Mouse (Mus musculus): ENCODE measurements around the gene Defb42. TPM values are rescaled to one million over a fixed set of nuclear protein-coding genes. Genes with fewer than 3 reads are reported as not detected.

Defb42 gene
- total RNA-seq (2021) = not detected
- long read RNA-seq = 0 reads

GRCm38 (mm10) chr14:63046691-63047090 lies at the start of gene Defb42:
Gene Defb42 (plus strand): TSS chr14:63046991.
- DNase-seq (ENCODE audit: low spot score in 2 of 2) = no peak

- DNase-seq (ENCODE audit: low spot score in 2 of 2) = no peak
Measured at GRCm38 (mm10) chr14:62997777-62998176, 49.0 kb upstream of the Defb42 start, which contains the start of gene Defb47. Gene Defb47 (plus strand): TSS chr14:62998077.

- DNase-seq (ENCODE audit: low spot score in 2 of 2) = no peak
Measured at GRCm38 (mm10) chr14:62998977-62999376, 47.8 kb upstream of the Defb42 start.

GRCm38 (mm10) chr14:63002588-63002987 lies 44.2 kb upstream of the Defb42 start:
- DNase-seq (ENCODE audit: low spot score in 2 of 2) = no peak

- DNase-seq (ENCODE audit: low spot score in 2 of 2) = no peak
Measured at GRCm38 (mm10) chr14:63011471-63011870, 35.3 kb upstream of the Defb42 start, which contains the start of gene Defb43. Gene Defb43 (plus strand): TSS chr14:63011771.

GRCm38 (mm10) chr14:63013082-63013481 lies 33.7 kb upstream of the Defb42 start:
- no peak for DNase-seq (ENCODE audit: low spot score in 2 of 2)

GRCm38 (mm10) chr14:63014667-63015066 lies 32.1 kb upstream of the Defb42 start:
- no peak for DNase-seq (ENCODE audit: low spot score in 2 of 2)

GRCm38 (mm10) chr14:63020524-63021156 lies 26.2 kb upstream of the Defb42 start:
- DNase-seq (ENCODE audit: low spot score in 2 of 2) = no peak

- no peak for DNase-seq (ENCODE audit: low spot score in 2 of 2)
Measured at GRCm38 (mm10) chr14:63049910-63050370, 3.1 kb downstream of the Defb42 start, which contains the start of gene Defb30. Gene Defb30 (minus strand): TSS chr14:63049960.

- DNase-seq (ENCODE audit: low spot score in 2 of 2) = peak; percentile 68 to 69
Measured at GRCm38 (mm10) chr14:63050769-63051168, 4.0 kb downstream of the Defb42 start.

- peak; percentile 26 to 30 for DNase-seq (ENCODE audit: low spot score in 2 of 2)
Measured at GRCm38 (mm10) chr14:63054729-63055128, 7.9 kb downstream of the Defb42 start.

GRCm38 (mm10) chr14:63060361-63060760 lies 13.6 kb downstream of the Defb42 start:
- DNase-seq (ENCODE audit: low spot score in 2 of 2) = no peak

GRCm38 (mm10) chr14:63062184-63062583 lies 15.4 kb downstream of the Defb42 start:
- no peak for DNase-seq (ENCODE audit: low spot score in 2 of 2)

GRCm38 (mm10) chr14:63065391-63065790 lies 18.6 kb downstream of the Defb42 start:
- no peak for DNase-seq (ENCODE audit: low spot score in 2 of 2)

GRCm38 (mm10) chr14:63066630-63067310 lies 20.0 kb downstream of the Defb42 start:
- DNase-seq (ENCODE audit: low spot score in 2 of 2) = peak; percentile 81 to 85

- DNase-seq (ENCODE audit: low spot score in 2 of 2) = no peak
Measured at GRCm38 (mm10) chr14:63067708-63068107, 20.9 kb downstream of the Defb42 start.

Other genes starting within 250 kb of the Defb42 start
- 10 to 100 TPM; 14.2 to 14.5 TPM for gene Wdfy2, start 209.3 kb upstream of the Defb42 start, total RNA-seq (2021)
- not detected for gene Defb48, start 62.5 kb upstream of the Defb42 start, total RNA-seq (2021)
- gene Defb47, start 48.9 kb upstream of the Defb42 start, total RNA-seq (2021) = not detected
- gene Defb43, start 35.2 kb upstream of the Defb42 start, total RNA-seq (2021) = not detected
- not detected for gene Defb30, start 3.0 kb downstream of the Defb42 start, total RNA-seq (2021)

All from layer of hippocampus, postnatal 10 days (tissue).